Mouse (Mus musculus): ENCODE results near the gene Glt8d2.

The Glt8d2 gene

DNA sequence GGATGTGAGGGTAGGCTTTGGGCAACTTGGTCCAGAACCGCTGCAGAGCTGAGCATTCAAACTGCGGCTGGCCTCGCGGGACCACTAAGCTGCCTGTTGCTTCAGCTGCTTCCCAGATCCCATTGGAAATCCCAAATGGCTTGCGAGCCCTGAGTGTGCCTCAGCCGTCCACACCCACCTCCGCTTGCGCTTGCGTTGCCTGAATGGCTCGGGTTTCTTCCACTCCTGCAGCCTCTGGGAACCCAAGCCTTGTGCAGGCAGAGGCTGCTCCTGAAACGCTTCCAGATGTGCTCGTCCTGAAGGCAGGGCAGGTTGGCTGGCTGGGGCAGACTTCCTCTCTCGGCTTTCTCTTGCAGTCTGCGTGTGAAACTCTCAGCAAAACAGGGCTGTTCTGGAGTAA lies at the start of gene Glt8d2:
Gene Glt8d2 (minus strand): TSS at position 157 of the 400 bp plus-strand sequence.
- peak; percentile 78 for DNase-seq (ENCODE audit: low read depth, low spot score)

DNA sequence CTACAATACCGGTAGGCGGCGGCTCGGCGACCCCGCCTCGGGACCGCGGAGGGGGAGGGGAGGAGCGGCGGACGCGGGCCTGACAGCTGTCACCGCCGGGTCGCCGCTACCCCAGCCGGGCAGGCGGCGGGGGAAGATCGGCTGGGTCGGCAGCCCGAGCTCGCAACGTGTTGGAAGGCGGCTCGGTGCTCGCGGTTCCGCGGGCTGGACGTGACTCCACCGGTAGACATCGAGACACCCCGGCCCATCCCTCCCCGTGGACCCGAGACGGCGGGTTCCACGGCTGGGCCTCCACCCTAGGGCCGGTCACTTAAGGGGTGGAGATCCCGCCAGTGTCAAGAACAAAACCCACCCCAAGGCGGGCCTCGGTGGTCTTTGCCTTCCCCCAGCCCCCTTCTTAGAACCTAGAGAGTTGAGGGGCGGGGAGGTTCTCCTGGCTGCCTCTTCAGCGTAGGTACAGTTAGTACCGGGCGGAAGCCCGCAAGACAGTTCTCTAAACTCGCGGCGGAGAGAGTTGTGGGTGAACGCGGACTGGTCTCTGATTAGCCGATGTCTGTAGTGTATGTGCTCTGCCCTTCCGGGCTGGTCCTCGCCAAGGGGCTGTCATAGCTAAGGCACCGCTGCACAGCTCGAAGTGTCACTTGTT lies 9.0 kb upstream of the Glt8d2 start:
- peak; percentile 40 for DNase-seq (ENCODE audit: low read depth, low spot score)

DNA sequence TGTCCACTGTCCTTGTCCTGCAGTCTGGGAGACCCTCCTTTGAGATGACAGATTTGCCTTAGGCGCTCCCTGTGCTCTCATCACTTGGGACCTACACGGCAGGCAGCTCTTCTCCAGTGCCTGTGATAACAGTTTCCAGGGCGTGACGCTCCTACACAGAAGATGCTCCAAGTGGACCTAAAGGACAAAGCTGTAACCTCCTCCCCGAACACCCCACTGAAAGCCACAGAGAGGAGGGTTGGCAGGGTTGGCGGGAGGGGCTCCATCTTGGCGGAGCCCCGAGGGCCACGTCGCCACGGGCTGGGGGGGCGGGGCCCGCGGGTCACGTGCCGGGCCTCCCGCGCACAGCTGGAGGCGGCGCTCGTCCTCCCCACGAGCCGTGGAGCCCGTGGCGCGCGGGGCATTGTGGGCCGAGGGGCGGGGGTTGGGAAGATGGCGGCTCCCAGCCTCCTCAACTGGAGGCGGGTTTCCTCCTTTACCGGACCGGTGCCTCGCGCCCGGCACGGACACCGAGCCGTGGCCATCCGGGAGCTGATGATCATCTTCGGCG lies 8.3 kb upstream of the Glt8d2 start:
- DNase-seq (ENCODE audit: low read depth, low spot score): peak; percentile 92

DNA sequence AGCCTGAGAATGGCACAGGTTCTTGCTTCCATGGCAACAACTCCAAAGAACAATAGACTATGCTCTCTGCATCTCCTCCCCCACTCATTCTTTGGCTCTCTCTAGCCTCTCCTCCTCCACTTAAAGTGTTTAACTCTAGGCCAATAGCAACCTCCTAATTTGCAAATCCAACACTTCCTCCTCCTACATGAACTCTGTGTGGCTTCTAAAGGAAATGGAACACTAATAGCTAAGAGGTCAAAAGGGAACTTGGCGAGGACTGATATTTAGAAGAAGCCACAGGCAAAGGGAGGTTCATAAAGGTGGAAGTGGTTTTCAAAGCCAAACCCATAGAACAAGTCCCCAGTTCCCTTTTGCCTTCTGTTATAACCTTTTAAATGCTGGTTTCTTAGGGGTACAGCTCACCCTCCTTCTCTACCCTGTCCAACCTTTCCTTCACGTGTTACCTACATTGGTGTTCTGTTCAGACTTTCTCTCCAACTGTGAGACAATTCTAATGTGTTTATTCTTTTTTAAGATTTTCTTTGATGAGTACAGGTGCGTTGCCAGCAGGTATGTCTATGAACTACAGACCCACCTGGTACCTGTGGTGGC lies 7.0 kb upstream of the Glt8d2 start:
- peak; percentile 59 for DNase-seq (ENCODE audit: low read depth, low spot score)

DNA sequence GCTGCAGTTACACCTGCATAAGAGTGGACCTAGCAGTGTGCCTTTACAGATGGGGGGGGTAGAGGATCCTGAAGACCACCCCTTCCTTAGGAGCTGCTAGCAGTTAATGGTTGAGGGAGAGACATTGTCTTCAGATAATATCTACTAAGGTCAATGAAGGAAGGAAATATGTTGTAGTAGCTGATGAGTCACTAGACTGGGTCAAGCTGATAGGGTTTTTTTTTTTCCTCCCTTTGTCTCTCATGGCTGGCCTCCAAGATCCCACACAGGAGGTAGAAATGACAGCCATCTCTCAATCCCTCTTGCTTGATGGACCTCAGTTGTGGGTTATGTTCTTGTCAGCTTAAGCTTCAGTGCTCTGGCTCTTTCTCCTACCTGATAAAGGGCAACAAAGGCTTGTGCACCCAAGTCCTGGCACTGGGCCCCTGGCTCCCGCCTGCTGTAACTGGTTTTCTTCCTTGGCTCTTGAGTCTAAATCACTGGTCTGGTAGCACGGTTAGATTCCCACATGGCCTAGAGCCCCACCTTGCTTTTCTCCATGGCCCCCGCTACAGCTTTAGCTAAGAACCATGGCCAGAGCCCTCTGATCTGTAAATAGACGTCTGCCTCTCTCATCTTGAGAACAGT lies 6.1 kb upstream of the Glt8d2 start:
- DNase-seq (ENCODE audit: low read depth, low spot score): no peak

DNA sequence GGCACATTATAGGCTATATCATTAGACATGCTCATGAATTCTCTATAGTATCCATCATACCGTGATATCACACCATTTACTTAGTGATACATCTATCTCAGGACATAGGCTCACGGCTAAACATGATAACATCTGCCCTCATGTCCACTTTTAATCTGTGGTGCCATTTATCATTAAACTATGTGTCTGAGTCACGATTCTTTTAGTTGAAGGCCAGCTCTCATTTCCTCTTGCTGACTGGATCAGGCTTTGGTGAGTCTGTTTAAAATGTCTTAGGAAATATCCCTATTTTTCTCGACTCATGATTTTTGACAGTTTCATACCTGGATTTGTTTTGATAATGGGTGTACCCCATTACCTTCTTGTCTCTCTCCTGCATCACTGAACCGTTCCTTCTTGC lies 5.5 kb upstream of the Glt8d2 start, which contains the start of gene Hcfc2:
Gene Hcfc2 (plus strand): TSS at position 205 of the 400 bp plus-strand sequence.
- DNase-seq (ENCODE audit: low read depth, low spot score): no peak

DNA sequence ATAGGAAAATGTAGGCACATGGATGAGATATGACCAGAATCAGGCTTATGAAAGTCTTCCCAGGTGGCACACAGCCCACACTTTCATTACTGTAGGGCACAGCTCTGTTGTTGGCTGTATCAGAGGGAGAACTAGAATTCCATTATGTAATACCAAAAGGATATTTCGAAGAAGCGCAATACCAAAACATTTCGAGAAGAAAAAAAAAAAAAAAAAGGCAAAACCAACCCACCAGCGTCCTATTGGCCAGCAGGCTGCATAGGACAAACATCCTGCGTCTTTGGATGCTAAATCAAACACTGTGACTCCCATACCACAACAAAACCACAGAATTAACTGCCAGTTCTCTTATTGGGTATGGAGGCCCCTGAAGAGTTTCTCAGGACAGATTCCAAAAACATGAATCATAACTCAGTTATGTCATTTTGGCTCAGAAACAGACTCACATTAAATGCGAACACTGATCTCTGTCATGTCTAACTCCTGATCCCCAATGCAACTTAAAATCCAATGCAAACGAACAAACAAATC lies 704 bp downstream of the Glt8d2 start:
- DNase-seq (ENCODE audit: low read depth, low spot score): no peak

DNA sequence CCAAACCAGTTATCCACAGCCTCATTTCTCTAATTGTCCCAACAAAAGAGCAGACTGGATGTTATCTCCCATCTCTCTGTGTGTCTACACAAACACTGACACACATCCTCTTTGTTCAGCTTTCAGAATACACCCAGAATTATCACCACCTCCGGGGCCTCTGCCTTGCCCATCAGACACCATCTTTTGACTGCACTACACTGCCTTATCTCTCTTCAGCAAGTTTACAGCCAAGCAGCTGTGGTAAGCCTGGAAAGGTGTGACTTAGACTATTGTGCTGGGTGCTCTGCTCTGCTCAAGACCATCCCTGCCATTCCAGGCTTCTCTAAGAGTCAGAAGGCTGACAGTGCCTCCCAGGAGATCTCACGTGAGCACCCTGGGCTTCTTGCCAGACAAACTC lies 5.0 kb downstream of the Glt8d2 start:
- DNase-seq (ENCODE audit: low read depth, low spot score): no peak

DNA sequence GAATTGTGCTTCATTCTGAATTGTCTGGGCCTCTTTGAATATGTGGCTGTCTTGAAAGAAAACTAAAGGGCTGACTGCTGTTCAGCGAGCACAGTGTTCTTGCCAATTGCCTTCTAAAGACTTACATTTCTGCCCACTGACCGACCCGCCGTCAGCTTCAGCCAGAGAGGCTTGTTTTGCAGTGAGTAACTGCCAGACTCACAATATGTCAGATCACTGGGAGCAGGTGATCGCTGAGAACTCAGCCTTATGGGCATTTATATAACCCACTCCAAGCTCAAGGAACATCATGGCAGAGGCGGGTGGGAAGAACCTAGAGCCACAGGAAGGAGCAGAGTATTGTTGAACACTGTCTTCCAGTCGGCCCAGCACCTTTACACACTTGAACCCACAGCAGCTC lies 8.8 kb downstream of the Glt8d2 start:
- no peak for DNase-seq (ENCODE audit: low read depth, low spot score)

DNA sequence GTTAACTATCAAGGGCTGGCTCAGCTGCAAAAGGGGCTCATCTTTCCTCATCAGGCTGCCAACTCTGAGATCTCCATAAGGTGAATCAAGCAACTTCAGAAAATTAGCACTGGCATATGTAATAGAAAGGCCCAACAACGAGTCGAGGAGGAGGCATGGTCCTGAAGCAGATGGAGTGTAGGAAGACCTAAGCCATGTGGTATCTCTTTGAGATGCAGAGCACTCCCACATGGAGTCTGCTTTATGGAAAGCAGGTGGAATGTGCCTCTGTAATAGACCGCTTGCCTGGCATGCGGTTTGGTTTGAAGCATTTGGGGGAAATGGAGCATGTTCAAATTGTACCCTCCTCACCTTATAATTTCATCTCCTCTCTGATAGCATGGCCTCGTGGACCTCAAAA lies 9.7 kb downstream of the Glt8d2 start:
- no peak for DNase-seq (ENCODE audit: low read depth, low spot score)

DNA sequence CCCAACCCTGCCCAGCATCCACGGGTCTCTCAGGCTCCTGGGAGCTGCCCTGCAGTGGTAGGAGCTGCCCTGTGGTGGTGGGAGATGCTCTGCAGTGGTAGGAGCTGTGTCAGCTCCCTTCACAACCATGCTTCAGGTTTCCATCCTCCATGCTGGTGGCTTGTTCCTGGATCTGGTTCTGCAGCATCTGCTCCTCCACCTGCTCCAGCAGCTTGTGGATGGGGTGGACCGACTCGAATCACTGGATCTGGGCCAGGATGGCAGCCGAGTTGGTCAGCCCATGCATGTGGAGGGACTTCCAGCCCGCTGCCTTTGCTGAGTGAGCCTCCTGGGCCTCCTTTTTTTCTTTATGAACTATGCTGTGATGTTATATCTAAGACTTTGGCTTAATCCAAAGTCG lies 13.5 kb downstream of the Glt8d2 start:
- no peak for DNase-seq (ENCODE audit: low read depth, low spot score)

DNA sequence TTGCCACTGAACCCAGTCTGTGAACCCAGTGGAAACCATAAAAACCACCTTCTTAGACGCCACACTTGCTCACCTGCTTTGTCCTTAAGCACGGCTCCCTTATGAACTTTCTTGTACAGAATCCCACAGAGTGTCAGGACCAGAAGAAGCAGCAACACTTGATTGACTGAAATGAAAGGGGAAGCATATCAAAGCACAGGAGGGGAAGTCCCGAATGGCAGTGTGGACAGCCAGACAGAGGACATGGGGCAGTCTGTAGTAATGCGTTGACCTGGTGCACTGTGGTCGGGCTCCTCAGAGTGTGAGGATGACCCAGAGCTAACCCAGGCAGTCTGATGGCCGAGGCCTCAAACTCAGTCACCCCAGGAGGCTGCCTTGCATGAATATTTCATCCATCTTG lies 20.2 kb downstream of the Glt8d2 start:
- DNase-seq (ENCODE audit: low read depth, low spot score): no peak

DNA sequence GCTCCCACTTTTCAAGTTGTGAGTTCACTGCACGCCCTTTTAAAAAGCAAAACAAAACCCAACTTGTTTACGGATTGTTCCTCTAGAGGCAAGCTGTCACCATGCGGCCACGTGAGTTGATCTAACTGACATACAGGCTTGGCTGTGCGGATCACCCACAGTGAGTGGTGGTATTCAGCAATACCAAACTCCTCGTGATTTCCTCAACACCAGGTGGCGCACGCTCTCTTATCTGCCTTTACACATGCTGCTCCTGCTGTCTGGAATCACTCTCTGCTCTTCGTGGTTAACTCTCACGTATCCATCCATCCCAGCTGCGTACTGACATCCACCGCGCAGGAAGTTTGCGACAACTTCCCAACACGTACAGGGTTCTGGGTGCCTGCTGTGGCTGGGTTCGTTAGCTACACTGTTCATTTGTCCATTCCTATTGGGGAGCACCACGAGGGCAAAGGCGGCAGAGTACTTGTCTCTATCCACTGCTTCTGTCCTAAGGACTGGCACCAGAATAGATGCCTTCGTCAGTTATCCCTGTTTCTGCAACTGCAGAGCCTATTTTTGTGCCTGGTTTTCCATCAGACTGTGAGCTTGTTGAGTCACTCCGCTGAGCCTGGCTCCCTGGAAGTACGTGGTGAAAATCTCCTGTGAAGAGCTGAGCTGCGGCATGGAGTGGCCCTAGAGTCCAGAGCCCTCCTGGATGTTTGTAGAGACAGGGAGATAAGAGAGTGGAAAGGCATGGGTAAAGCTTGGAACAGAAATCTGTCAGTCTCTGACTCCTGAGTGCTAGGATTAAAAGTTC lies 23.8 kb downstream of the Glt8d2 start:
- peak; percentile 95 for DNase-seq (ENCODE audit: low read depth, low spot score)

DNA sequence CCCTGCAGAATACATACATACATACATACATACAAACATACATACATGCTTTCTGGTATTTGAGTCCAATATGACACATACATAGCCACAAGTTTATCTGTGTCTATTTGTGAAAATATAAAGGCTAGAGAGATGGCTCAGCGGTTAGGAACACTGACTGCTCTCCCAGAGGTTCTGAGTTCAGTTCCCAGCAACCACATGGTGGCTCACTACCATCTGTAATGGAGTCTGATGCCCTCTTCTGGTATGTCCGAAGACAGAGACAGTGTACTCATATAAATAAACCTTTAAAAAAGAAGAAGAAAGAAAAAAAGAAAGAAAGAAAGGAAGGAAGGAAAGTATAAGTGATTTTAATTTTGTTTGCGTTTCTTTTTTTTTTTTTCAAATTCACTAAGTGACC lies 24.5 kb downstream of the Glt8d2 start:
- no peak for DNase-seq (ENCODE audit: low read depth, low spot score)

DNA sequence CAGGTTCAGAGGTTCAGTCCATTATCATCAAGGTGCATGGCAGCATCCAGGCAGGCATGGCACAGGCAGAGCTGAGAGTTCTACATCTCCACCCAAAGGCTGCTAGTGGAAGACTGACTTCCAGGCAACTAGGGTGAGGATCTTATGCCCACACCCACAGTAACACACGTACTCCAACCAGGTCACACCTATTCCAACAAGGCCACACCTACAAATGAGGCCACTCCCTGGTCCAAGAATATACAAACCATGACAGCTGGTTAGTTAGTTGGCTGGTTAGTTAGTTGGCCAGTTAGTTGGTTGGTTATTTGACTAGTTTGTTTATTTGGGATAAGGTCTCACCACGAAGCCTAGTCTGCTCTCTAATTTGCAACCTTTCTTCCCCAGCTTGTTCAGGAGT lies 27.2 kb downstream of the Glt8d2 start:
- no peak for DNase-seq (ENCODE audit: low read depth, low spot score)

DNA sequence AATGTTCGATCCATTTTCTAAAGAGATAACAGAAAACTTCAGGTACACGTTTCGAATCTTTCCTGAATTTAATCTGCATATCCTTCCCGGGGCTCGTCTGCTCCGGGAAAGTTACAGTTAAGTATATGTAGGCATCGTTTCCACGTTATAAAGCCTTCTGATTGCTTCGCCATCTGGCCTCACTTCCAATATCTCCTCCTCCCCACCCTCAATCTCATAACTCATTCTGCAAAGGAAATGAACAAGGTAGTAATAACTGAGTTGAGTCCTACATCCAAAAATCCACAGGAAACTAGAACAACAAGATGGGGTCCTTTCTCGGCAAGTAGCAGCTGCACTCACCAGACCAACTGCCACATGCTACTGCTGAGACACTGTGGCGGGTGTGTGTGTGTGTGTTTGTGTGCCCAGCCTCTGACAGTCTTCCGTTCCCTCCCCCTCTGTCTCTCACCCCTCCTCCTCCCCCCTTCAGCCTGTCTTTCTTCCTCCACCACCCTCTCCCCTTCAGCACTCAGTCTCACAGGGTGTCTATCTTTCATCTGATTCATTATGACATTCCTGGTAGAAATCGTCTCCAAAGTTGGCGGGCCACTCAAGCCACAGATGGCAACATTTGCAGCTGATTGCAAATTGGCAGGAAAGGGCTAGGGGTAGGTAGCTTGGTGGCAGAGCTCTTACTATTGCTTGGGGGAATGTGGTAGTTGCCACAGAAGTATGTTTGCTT lies 28.0 kb downstream of the Glt8d2 start:
- no peak for DNase-seq (ENCODE audit: low read depth, low spot score)

DNA sequence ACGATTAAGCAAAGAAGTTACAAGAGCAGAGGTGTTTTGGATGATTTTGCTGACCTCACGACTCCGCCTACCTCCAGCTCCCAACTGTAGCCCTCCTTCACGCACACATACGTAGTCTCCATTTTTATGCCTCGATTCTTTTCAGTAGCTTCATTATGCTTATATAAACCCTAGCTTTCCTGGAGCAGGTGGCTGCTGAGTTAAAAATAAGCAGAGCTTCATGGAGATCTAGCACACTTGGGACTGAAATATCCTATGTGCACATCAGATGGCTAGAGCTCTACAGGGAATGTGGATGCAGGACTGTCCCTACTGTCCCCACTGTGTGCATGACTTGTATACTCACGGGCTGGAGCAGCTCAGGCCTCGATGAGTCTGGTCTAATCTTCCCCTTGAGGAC lies 28.6 kb downstream of the Glt8d2 start:
- DNase-seq (ENCODE audit: low read depth, low spot score): no peak

DNA sequence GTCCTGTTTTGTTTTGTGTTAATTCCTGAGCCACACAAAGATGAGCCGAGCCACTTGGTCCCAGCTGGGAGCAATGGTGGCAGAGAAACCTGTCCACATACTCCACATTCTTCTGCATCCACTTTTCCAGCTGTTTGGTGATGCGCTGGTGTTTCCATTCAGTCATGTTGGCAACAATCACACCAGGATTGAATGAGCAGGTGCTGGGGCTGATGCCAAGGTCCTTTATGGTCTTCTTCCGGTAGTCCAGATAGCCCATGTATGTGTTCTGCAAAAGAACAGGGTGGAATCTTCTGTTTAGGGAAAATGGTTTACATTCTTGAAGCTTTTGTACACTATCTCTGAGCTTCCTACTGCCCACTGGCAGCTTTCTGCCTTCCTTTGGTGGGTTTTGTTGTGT lies 35.9 kb downstream of the Glt8d2 start:
- no peak for DNase-seq (ENCODE audit: low read depth, low spot score)

DNA sequence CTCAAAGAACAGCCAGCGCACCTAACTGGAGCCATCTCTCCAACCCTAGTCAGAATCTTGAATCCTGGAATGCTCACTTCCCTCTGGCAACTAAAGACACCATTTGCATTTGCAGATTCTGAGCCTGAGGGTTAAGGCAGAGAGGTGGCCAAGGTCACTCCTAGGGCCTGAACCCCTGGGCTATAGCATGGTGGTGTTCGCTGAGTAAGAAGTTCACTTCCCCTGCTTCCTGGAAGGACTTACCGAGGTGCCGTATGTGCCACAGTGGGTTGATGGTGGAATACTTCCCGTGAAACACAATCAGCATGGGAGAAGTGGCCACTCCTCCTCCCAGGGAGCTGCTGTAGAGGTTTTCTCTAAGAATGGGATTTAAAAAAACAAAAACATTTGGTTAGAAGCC lies 37.8 kb downstream of the Glt8d2 start:
- DNase-seq (ENCODE audit: low read depth, low spot score): peak; percentile 84

DNA sequence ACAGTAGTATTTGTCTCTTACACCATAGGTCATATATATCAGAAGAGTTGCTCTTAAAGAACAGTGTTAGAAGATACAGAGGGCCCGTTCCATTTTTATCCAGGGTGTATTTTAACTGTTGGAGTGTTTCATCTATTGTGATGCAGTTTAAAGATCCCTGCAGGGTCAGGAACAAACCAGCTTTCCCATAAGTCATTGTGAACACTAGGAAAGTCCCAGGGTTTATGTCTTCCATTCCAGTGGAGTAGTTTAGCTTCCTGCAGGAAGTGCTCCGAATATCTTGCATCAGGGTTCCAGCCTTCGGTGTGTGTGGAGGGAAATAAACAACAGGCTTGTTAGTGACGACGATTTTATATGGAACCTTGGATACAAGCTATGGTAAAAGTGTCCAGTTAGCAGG lies 39.2 kb downstream of the Glt8d2 start:
- no peak for DNase-seq (ENCODE audit: low read depth, low spot score)

DNA sequence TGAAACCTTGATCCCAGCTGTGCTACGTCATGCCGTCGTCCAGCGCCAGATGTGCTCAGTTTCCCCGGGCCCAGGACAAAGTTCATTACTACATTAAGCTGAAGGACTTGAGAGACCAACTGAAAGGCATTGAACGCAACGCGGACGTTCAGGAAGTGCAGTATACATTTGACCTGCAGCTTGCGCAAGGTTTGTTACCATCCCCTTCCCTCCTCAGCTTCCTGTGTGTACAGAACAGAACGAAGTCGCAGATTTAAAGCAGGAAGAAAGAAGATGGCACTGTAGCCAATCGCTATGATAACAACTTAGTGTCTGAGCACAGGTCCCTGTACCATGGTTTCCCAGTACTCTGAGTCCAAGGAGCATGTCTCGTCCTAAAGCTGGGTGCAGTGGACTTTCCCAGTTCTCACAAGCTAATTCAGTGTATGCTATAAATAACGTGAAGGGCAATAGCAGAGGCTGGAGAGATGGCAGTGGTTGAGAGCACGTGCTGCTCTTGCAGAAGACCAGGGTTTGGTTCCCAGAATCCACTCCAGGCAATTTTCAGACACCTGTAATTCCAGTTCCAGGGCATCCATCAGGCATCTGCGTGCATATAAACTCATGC lies 43.1 kb downstream of the Glt8d2 start:
- no peak for DNase-seq (ENCODE audit: low read depth, low spot score)

Data from ZHBTc4 (cell line).